Mouse (Mus musculus) cerebellum, adult 2 months (tissue): Measurements from ENCODE around the gene Ttll11. TPM values are rescaled to one million over a fixed set of nuclear protein-coding genes. Genes with fewer than 3 reads are reported as not detected.

Experiments used
- DNase-seq, 2 experiments: peaks; one replicate each; pipeline ENCODE4 v3.0.0; 2021
- H3K27ac ChIP-seq: fragments of 200-500 bp; 2 replicates; pipeline ENCODE4 v1.5.1; 2012; ENCODE audit warnings: low read length, control low read depth, inconsistent platforms; ENCODE audit not compliant: insufficient read depth
- H3K27me3 ChIP-seq: fragments of 200-500 bp; 2 replicates; pipeline ENCODE4 v1.6.1; 2012; ENCODE audit warnings: inconsistent platforms, mild to moderate bottlenecking, low read length, moderate library complexity; ENCODE audit not compliant: control insufficient read depth, insufficient read depth
- H3K4me1 ChIP-seq: fragments of 200-500 bp; 2 replicates; pipeline ENCODE4 v1.6.1; 2011; ENCODE audit warnings: low read length; ENCODE audit not compliant: control insufficient read depth, insufficient read depth
- H3K4me3 ChIP-seq: fragments of 200-500 bp; replicated peaks from 2 replicates; pipeline ENCODE3; 2011; ENCODE audit warnings: mild to moderate bottlenecking, low read depth, low read length, control low read depth; ENCODE audit not compliant: insufficient read depth
- CTCF ChIP-seq: fragments of 200-500 bp; IDR thresholded peaks from 2 replicates; pipeline ENCODE4 v1.5.1; 2011; ENCODE audit warnings: low read depth, mild to moderate bottlenecking, control low read depth, low read length, moderate library complexity, borderline replicate concordance; ENCODE audit not compliant: insufficient read depth
- POLR2A ChIP-seq: fragments of 200-500 bp; IDR thresholded peaks from 2 replicates; pipeline ENCODE4 v1.6.1; 2011; ENCODE audit warnings: low read length, control low read depth, borderline replicate concordance; ENCODE audit not compliant: insufficient read depth
- WGBS: fragments of 180-500 bp; shearing (Covaris S2); methylation state at CpG from one replicate; pipeline ENCODE4 v1.1.7; 2018; 5-methylcytosine and 5-hydroxymethylcytosine counted together
- polyA plus RNA-seq: library from polyadenylated mRNA; depleted of rRNA; stranded (reverse); fragments of >200 nt; gene quantifications from 2 replicates; pipeline ENCODE4 v1.2.3, GENCODE M21; 2012

Gene Ttll11
- polyA plus RNA-seq, 1 experiment: 21.4 TPM

DNA sequence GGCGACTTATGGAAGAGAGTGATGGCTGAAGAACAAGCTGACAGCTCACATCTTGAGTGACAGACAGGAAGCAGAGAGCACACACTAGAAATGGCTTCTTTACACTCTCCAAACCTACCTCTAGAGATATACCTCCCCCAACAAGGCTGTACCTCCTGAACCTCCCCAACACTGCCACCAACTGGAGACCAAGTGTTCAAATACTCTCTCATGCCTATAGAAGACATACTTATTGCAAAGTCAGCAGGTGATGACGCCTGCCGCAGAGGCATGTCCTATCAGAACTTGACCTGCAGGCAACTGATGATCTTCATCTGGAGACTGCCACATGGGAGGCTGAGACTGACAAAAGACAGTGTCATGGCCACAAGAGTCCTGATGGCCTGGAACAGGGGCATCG, 70.4 kb downstream of the Ttll11 start:
- DNase-seq: no peak
- over 99% methylated on average over 4 of the region's 4 CpGs for WGBS
- TF ChIP-seq CTCF: no peak
- TF ChIP-seq POLR2A: no peak
- H3K27ac ChIP-seq: no peak overlapping the region
- no peak overlapping the region for H3K4me3 ChIP-seq
- no peaks in the 10 kb centered on the region for H3K27me3 ChIP-seq
- peaks cover 15% of the 10 kb centered on the region for H3K4me1 ChIP-seq

DNA sequence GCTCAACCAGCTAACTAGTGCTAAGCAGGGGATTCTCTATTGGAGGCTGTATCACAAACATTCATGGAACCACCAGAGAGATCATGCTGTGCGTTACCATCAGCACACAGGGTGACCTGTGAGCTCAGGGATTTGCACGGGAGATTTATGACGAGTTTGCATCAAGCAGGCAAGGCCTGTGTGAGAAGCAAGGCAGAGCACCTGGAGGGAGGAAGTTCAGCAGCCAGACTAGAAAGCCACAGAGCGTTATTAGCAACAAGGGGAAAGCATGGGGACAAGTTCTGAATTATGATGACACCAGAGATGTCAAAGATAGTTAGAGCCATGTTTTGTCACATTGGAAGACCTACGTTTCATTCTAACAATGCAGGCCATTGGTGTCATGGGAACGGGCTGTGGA, 72.1 kb downstream of the Ttll11 start:
- no peak for DNase-seq
- Histone ChIP-seq H3K27ac (no peak overlapping the region), H3K27me3 (no peaks in the 10 kb centered on the region), H3K4me3 (no peak overlapping the region), H3K4me1 (peaks cover 15% of the 10 kb centered on the region)
- TF ChIP-seq POLR2A: no peak
- TF ChIP-seq CTCF: no peak
- WGBS: 73% methylated on average over 6 of the region's 6 CpGs

DNA sequence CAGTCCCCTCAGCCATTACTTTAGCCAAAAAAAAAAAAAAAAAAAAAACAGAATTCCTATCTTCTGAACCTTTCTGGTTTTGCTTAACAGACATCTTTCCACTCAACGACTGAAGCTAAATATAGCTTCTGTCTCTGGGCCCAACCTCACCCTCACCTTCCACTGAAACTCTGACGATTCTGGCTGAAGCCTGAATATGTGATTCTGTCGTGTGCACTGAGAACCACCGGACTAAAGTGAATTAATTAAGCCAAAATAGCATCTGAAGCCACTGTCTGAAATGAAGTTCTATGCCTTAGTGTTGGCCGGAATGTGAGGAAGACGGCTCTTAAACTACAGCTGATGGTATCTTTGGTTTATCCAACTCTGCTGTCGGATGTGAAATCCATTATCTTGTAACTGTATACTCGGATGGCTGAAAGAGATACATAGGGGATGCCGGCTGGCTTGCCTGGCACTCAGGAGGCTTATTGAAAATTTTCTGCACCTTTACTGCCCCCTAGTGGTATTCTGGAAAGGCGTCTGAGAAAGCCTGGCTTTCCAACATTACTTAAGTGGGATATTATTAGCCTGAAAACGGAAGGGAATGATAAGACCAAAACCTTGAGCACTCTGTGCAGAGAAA, 73.4 kb downstream of the Ttll11 start:
- H3K4me1 ChIP-seq: peaks cover 14% of the 10 kb centered on the region
- H3K27me3 ChIP-seq: no peaks in the 10 kb centered on the region
- no peak overlapping the region for H3K4me3 ChIP-seq
- WGBS: 4% methylated on average over 11 of the region's 11 CpGs
- no peak overlapping the region; the same call in 1 of the 2 replicates for H3K27ac ChIP-seq
- TF ChIP-seq CTCF (peak; percentile 66), POLR2A (no peak)
- DNase-seq: peak; percentile 65 to 81

DNA sequence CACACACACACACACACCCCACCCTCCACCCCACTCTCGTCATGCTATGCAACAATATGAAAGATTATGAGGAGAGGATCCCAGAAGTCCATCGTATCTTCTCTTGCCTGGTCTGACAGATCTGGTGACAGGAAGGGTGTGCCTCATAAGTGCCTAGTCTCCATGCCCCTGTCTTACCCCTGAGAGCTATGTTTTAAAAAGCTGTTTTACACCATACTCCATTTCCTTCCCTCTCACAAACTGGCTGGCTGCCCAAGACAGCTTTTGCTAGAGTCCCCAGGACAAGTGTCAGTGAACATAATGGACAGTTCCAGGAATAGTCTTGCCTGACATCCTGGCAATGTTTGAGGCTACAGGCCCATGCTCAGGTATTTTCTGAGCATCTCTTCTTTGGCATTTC, 78.9 kb downstream of the Ttll11 start:
- no peaks in the 10 kb centered on the region; the same call in 1 of the 2 replicates for H3K4me1 ChIP-seq
- TF ChIP-seq CTCF (no peak), POLR2A (no peak)
- H3K27ac ChIP-seq: no peak overlapping the region
- no peaks in the 10 kb centered on the region for H3K27me3 ChIP-seq
- WGBS: 93% methylated on average over 2 of the region's 2 CpGs
- no peak for DNase-seq
- no peak overlapping the region for H3K4me3 ChIP-seq

DNA sequence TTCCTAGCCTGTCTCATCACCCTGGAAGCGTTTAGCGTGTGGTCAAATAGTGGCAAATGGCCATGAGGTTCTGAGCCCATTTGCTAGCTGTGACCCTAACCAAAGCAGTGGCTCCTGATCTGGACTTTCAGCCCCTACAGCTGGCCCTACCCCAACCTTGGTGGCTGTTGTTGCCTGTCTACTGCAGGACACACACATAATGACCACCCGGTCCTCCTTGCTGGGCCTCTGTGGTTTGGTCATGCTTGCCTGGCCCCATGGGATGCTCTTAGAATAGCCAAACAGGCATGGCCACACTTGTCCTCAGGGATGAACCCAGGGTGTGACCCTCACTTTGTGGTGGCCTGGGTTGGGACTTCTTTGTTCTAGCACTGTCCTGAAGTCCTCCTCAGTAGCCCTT, 80.0 kb downstream of the Ttll11 start:
- no peak overlapping the region for H3K27ac ChIP-seq
- no peak for DNase-seq
- H3K4me1 ChIP-seq: no peaks in the 10 kb centered on the region
- no peak for TF ChIP-seq POLR2A
- no peak for TF ChIP-seq CTCF
- no peak overlapping the region for H3K4me3 ChIP-seq
- 89% methylated on average over 3 of the region's 3 CpGs for WGBS
- H3K27me3 ChIP-seq: no peaks in the 10 kb centered on the region

GRCm38 (mm10) chr2:35899135-35899474, 80.6 kb downstream of the Ttll11 start:
- Histone ChIP-seq H3K4me3 (no peak overlapping the region), H3K27me3 (no peaks in the 10 kb centered on the region), H3K4me1 (no peaks in the 10 kb centered on the region), H3K27ac (no peak overlapping the region)
- TF ChIP-seq CTCF (no peak), POLR2A (no peak)
- 76% methylated on average over 4 of the region's 4 CpGs for WGBS
- no peak for DNase-seq

GRCm38 (mm10) chr2:35898425-35899134, 81.1 kb downstream of the Ttll11 start:
- DNase-seq: no peak
- H3K4me1 ChIP-seq: no peaks in the 10 kb centered on the region; the same call in 1 of the 2 replicates
- TF ChIP-seq CTCF (no peak), POLR2A (no peak)
- WGBS: 88% methylated on average over 6 of the region's 6 CpGs
- no peaks in the 10 kb centered on the region for H3K27me3 ChIP-seq
- no peak overlapping the region for H3K27ac ChIP-seq
- no peak overlapping the region for H3K4me3 ChIP-seq

DNA sequence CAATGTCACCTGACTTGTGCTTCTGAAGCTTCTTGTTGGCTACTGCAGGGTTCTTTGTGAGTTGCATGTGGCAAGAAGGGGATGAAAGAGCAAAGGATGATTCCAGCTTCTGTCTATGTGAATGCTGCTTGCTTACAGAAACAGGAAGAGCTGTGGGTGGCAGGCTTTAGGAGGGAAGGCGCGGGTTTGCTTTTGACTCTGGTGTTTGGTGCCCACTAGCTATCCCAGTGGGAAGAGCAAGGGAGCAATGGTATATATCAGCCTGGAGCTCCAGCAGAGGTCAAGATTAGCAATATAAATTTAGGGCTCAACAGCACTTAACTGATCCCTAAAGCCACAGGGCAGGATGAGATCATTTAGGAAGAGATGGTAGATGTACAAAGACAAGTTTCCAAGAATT, 82.6 kb downstream of the Ttll11 start:
- TF ChIP-seq POLR2A: no peak
- TF ChIP-seq CTCF: peak; percentile 37; the same call in 1 of the 2 replicates
- Histone ChIP-seq H3K4me1 (no peaks in the 10 kb centered on the region; the same call in 1 of the 2 replicates), H3K27ac (no peak overlapping the region), H3K4me3 (no peak overlapping the region), H3K27me3 (no peaks in the 10 kb centered on the region)
- 77% methylated on average over 2 of the region's 2 CpGs for WGBS
- no peak for DNase-seq
